In genomic region chr4:150540392-150541094, GRCm38 (mm10) we compare ENCODE assay signal across 14 mouse cellular contexts.
DNase-seq lines count a peak whose midpoint lies in the region; ATAC-seq lines count a peak whose summit lies in the region.
"Had no signal": no experiment of that assay in that cellular context is flagged by ENCODE, and none has a peak within 500 bp of the region (broad histone marks: within the 10 kb centered on the region; RNA-seq: fewer than 3 reads in every experiment).

No protein-coding gene starts in this region.

- H3K4me3 ChIP-seq in forebrain, embryonic 14.5 days (ENCODE audit: low read depth, low read length) = no peak overlapping the region
- no peak overlapping the region for H3K4me3 ChIP-seq in forebrain, embryonic 11.5 days (ENCODE audit: low read depth, low read length)
- no peak overlapping the region for H3K4me3 ChIP-seq in hindbrain, embryonic 14.5 days (replicated peaks; ENCODE audit: low read length)
- no peak overlapping the region for H3K4me3 ChIP-seq in midbrain, embryonic 16.5 days (ENCODE audit: low read depth, low read length)
- H3K4me3 ChIP-seq: heart, embryonic 13.5 days had no signal

- DNase-seq in forebrain, embryonic 14.5 days (ENCODE audit: low spot score) = peak; percentile 44
- no peak for DNase-seq in forebrain, embryonic 11.5 days (ENCODE audit: low spot score)
- DNase-seq in Muller cell, postnatal 12 days (ENCODE audit: inconsistent ontology term) = peak; percentile 89
- no peak for DNase-seq in hindbrain, embryonic 14.5 days (ENCODE audit: low spot score)
- no peak for DNase-seq in gastrocnemius, postnatal 14 days
- no peak for DNase-seq in right cerebral cortex, postnatal 25 days
- DNase-seq in left cerebral cortex, adult 18-20 months (ENCODE audit: low spot score in 2 of 2) = no peak
- DNase-seq: cerebellum, postnatal 10 days; kidney, postnatal 4 days; lung, postnatal 4 days had no signal

- peak overlapping the region; percentile 49 for H3K27ac ChIP-seq in forebrain, embryonic 14.5 days (ENCODE audit: low read depth, low read length)
- H3K27ac ChIP-seq in forebrain, embryonic 11.5 days (ENCODE audit: low read depth, low read length) = no peak overlapping the region
- peak overlapping the region; percentile 76 for H3K27ac ChIP-seq in hindbrain, embryonic 14.5 days
- H3K27ac ChIP-seq in midbrain, embryonic 16.5 days (ENCODE audit: low read length) = peak overlapping the region; percentile 4
- H3K27ac ChIP-seq: heart, embryonic 13.5 days; stomach, postnatal 0 days had no signal

- intact Hi-C loops in gastrocnemius, postnatal 14 days (cut with DNase I; ENCODE audit: low total_unique reads) = no loop called here

- peaks cover 13% of the 10 kb centered on the region for H3K36me3 ChIP-seq in forebrain, embryonic 14.5 days (ENCODE audit: control insufficient read depth, insufficient read depth, low read length)
- no peaks in the 10 kb centered on the region for H3K36me3 ChIP-seq in forebrain, embryonic 11.5 days (ENCODE audit: control insufficient read depth, insufficient read depth, low read length)
- peaks cover 12% of the 10 kb centered on the region; the same call in 1 of the 2 replicates for H3K36me3 ChIP-seq in hindbrain, embryonic 14.5 days (replicated peaks; ENCODE audit: control insufficient read depth, insufficient read depth)
- no peaks in the 10 kb centered on the region for H3K36me3 ChIP-seq in midbrain, embryonic 16.5 days (ENCODE audit: control insufficient read depth, insufficient read depth, low read length)

- no peaks in the 10 kb centered on the region for H3K27me3 ChIP-seq in forebrain, embryonic 14.5 days (replicated peaks; ENCODE audit: control insufficient read depth, insufficient read depth, low read length)
- no peaks in the 10 kb centered on the region for H3K27me3 ChIP-seq in forebrain, embryonic 11.5 days (ENCODE audit: control insufficient read depth, insufficient read depth, low read length)
- H3K27me3 ChIP-seq in hindbrain, embryonic 14.5 days (ENCODE audit: control insufficient read depth, insufficient read depth, low read length) = no peaks in the 10 kb centered on the region
- H3K27me3 ChIP-seq in midbrain, embryonic 16.5 days (ENCODE audit: control insufficient read depth, insufficient read depth, low read depth, low read length) = no peaks in the 10 kb centered on the region
- H3K27me3 ChIP-seq: heart, embryonic 13.5 days had no signal

- no peak for ATAC-seq in forebrain, embryonic 14.5 days
- no peak for ATAC-seq in forebrain, embryonic 11.5 days (replicated peaks; ENCODE audit: low FRiP score)
- ATAC-seq in hindbrain, embryonic 14.5 days (ENCODE audit: low FRiP score) = no peak
- no peak for ATAC-seq in midbrain, embryonic 16.5 days

- no peak overlapping the region for H3K4me2 ChIP-seq in forebrain, embryonic 14.5 days (ENCODE audit: low read length)
- H3K4me2 ChIP-seq in forebrain, embryonic 11.5 days (ENCODE audit: low read depth, low read length, severe bottlenecking) = no peak overlapping the region
- H3K4me2 ChIP-seq in hindbrain, embryonic 14.5 days (replicated peaks) = no peak overlapping the region
- no peak overlapping the region for H3K4me2 ChIP-seq in midbrain, embryonic 16.5 days (ENCODE audit: low read length)
- H3K4me2 ChIP-seq: heart, embryonic 13.5 days; liver, embryonic 11.5 days had no signal

- H3K9me3 ChIP-seq in forebrain, embryonic 14.5 days (replicated peaks; ENCODE audit: control insufficient read depth, low read length) = no peaks in the 10 kb centered on the region
- H3K9me3 ChIP-seq in forebrain, embryonic 11.5 days (ENCODE audit: control insufficient read depth, low read length) = no peaks in the 10 kb centered on the region
- H3K9me3 ChIP-seq in hindbrain, embryonic 14.5 days (ENCODE audit: control insufficient read depth, low read length) = no peaks in the 10 kb centered on the region
- H3K9me3 ChIP-seq in midbrain, embryonic 16.5 days (replicated peaks; ENCODE audit: control insufficient read depth, low read length, poor library complexity, severe bottlenecking) = no peaks in the 10 kb centered on the region
- H3K9me3 ChIP-seq: heart, embryonic 13.5 days had no signal

- 43% methylated on average over 5 of the region's 5 CpGs for WGBS in forebrain, embryonic 14.5 days
- 33% methylated on average over 4 of the region's 5 CpGs for WGBS in forebrain, embryonic 11.5 days
- WGBS in hindbrain, embryonic 14.5 days = 11% methylated on average over 4 of the region's 5 CpGs
- 5% methylated on average over 4 of the region's 5 CpGs for WGBS in midbrain, embryonic 16.5 days

- peaks cover 6% of the 10 kb centered on the region; the same call in 1 of the 2 replicates for H3K4me1 ChIP-seq in forebrain, embryonic 14.5 days (ENCODE audit: control insufficient read depth, insufficient read depth, low read length)
- H3K4me1 ChIP-seq in forebrain, embryonic 11.5 days (replicated peaks; ENCODE audit: control insufficient read depth, insufficient read depth, low read length) = no peaks in the 10 kb centered on the region; the same call in 1 of the 2 replicates
- H3K4me1 ChIP-seq in hindbrain, embryonic 14.5 days (replicated peaks; ENCODE audit: control insufficient read depth, insufficient read depth, low read length) = peaks cover 11% of the 10 kb centered on the region; the same call in 1 of the 2 replicates
- H3K4me1 ChIP-seq in midbrain, embryonic 16.5 days (ENCODE audit: control insufficient read depth, insufficient read depth, low read length) = peaks cover 16% of the 10 kb centered on the region

- H3K9ac ChIP-seq in forebrain, embryonic 14.5 days (ENCODE audit: low read length) = no peak overlapping the region
- no peak overlapping the region for H3K9ac ChIP-seq in forebrain, embryonic 11.5 days (ENCODE audit: low read length)
- peak overlapping the region; percentile 18; the same call in 1 of the 2 replicates for H3K9ac ChIP-seq in hindbrain, embryonic 14.5 days
- H3K9ac ChIP-seq in midbrain, embryonic 16.5 days (ENCODE audit: low read depth, low read length) = no peak overlapping the region
- H3K9ac ChIP-seq: heart, embryonic 13.5 days had no signal

Comparison
In these comparisons a context has a peak if more than half of its experiments do, and no peak if none do; other contexts are left out.
1. DNase-seq: peak in forebrain, embryonic 14.5 days (single experiment) and Muller cell, postnatal 12 days (single experiment); none in forebrain, embryonic 11.5 days (single experiment), hindbrain, embryonic 14.5 days (single experiment), gastrocnemius, postnatal 14 days (single experiment), right cerebral cortex, postnatal 25 days (single experiment) and left cerebral cortex, adult 18-20 months (0 of 2).